Mouse (Mus musculus) hematopoietic stem cell, adult 5-6 weeks (primary cell): ENCODE measurements around the gene Myo10. TPM values are rescaled to one million over a fixed set of nuclear protein-coding genes. Genes with fewer than 3 reads are reported as not detected.
A peak's percentile ranks its signal among the peaks of the same experiment; 100 is the strongest.

ENCODE experiments used
- ATAC-seq, 2 experiments: fragments of 125-278 bp in 1 of 2; replicated peaks in 1 of 2; 2 replicates each; pipeline ENCODE4 v1.8.0; 2016 to 2017; ENCODE audit warnings: inconsistent platforms in 2 of 2, mild to moderate bottlenecking in 2 of 2, moderate number of reproducible peaks in 2 of 2, low read depth in 1 of 2, moderate TSS enrichment in 1 of 2; ENCODE audit not compliant: low FRiP score in 2 of 2, poor library complexity in 2 of 2, severe bottlenecking in 2 of 2, insufficient read depth in 1 of 2, low TSS enrichment in 1 of 2
- total RNA-seq: library from RNA; stranded (forward); fragments of 172-1452, 232-1000 nt; gene quantifications from 2 replicates; pipeline ENCODE4 v1.2.3, GENCODE M21; 2017

Myo10 gene
- total RNA-seq, 1 experiment from 2014 or later, result 9.3 TPM

GRCm38 (mm10) chr15:25761049-25761448 is 138.7 kb downstream of the Myo10 start:
- ATAC-seq, result no peak

DNA sequence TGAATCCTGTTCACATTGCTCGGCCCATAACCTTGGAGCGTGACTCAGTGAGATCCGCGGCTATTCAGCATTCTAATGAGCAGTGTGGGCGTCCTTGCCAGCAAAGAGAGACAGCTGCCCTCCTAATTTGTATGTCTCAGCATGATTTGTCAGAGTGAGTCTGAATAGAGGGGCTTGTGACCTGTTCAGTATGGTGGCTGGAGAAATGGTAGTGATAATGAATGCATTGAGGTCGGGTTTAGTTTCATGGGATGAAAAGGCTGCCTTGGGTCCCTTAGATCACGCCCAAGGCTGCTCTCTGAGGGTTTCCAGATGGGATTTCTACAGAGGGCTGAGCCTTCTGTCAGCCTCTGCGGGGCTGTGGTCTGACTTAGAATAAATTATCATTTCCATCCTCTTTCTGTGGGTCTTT is 139.5 kb downstream of the Myo10 start:
- ATAC-seq, result no peak

GRCm38 (mm10) chr15:25762306-25762705 is 140.0 kb downstream of the Myo10 start:
- ATAC-seq, result no peak

DNA sequence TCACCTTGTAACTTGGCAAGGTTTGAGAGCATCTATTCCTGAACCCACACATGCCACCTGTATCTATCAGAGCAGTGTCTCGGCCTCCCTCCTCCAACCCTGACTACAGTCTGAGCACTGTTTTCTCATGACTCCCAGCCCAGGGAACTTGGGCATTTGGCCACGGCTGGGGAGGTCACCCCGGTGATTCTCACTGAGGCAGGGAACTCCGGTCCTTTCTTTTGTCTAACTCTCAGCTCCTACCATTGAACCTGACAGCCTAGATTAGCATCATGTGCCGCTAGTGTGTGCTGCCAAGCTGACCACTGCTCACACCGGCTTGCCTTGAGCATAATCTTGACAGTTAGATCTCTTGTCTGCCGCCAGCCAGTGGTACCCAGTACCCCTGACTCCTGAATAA is 140.8 kb downstream of the Myo10 start:
- ATAC-seq, result no peak

DNA sequence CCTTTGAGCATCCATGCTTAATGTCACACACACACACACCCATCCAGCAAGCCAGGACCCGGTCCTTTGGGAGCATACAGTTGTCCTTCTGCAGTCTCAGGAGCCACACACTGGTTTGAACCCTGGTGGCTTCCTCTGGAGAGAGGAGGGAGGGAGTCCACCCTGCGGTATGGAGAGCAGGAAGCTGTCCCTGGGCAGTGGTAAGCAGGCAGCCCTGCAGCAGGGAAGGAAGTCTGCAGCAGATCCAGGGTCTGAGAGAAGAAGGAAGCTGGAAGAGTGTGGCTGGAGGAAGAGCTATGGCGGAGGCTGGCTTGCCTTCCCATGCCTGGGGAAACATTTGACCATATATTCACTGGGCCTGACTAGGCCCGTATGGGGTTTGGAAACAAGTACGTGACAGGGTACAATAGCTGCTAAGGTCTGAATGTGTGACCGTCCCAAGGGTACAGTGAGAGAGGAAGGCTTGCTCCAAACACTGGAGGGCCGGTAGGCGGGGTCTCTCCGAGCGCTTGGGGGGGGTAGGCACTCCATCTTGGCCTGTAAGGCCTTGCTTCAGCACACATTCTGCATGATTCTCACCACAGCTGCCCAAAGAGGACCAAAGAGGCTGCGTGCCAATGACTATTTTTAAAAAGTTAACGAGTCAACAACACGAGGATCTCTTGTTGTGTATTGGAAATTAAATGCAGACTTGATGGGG is 142.5 kb downstream of the Myo10 start:
- peak; percentile 77 to 79 for ATAC-seq

GRCm38 (mm10) chr15:25767777-25768176 is 145.5 kb downstream of the Myo10 start:
- no peak for ATAC-seq

- no peak for ATAC-seq
Measured at GRCm38 (mm10) chr15:25769524-25770255, 147.4 kb downstream of the Myo10 start.

- ATAC-seq, result no peak
Measured at GRCm38 (mm10) chr15:25771782-25772181, 149.5 kb downstream of the Myo10 start.

DNA sequence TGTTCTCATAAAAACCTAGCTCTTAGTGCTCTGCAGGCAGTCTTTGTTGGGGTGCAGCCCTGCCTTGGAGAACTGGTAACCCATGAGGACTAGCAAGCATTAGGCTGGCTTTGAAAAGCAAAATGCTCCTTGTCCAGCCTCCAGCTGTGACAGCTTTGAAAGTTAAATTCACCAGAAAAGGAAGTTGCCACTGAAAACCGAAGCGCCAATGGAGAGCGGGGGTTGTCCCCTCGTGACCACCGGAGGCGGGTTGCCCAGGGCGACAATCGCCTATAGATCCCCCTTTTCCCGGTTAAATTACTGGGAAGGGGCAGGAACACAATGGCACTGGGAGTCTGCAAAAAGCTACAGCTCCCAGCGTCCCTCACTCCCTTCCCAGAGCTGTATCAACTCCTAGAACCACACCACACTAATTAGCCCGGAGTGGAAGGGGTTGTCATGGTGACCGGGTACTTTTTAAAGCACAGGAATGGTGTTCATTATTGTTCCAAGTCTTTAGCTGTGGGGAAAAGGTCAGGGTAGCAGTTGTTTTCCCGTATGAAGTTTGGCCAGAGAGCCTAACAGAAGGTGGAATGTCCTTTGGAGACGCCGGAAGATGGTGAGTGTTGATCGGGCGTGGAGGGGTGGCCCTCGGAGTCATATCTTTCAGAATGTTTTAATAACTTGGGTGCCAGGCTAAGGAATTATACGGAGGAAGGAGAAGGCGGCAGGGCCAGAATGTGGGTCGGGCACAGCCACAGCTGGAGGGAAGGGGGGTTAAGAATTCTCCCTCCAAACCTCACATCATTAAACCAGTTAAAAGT is 151.6 kb downstream of the Myo10 start:
- ATAC-seq, result peak; percentile 87 to 90

DNA sequence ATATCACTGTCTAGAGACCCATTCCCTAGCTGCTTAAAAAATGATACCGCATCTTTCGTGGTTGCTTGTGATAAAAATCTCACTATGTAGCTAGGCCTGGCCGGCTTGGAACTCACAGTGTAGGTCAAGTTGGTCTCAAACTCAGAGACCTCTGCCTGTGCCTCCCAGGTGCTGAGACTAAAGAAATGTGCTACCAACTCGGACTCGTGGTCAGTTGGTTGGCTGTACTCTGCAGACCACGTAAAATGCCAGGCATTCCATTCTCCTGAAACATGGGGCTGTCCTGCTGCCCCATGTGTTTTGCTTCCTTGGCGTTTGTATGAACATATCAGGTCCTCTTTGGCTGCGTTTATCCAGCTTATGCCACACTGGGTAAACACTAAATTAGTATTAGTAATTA is 156.6 kb downstream of the Myo10 start:
- ATAC-seq, result no peak

- no peak for ATAC-seq
Measured at GRCm38 (mm10) chr15:25779522-25780191, 157.3 kb downstream of the Myo10 start.

GRCm38 (mm10) chr15:25781053-25781452 is 158.7 kb downstream of the Myo10 start:
- no peak for ATAC-seq

DNA sequence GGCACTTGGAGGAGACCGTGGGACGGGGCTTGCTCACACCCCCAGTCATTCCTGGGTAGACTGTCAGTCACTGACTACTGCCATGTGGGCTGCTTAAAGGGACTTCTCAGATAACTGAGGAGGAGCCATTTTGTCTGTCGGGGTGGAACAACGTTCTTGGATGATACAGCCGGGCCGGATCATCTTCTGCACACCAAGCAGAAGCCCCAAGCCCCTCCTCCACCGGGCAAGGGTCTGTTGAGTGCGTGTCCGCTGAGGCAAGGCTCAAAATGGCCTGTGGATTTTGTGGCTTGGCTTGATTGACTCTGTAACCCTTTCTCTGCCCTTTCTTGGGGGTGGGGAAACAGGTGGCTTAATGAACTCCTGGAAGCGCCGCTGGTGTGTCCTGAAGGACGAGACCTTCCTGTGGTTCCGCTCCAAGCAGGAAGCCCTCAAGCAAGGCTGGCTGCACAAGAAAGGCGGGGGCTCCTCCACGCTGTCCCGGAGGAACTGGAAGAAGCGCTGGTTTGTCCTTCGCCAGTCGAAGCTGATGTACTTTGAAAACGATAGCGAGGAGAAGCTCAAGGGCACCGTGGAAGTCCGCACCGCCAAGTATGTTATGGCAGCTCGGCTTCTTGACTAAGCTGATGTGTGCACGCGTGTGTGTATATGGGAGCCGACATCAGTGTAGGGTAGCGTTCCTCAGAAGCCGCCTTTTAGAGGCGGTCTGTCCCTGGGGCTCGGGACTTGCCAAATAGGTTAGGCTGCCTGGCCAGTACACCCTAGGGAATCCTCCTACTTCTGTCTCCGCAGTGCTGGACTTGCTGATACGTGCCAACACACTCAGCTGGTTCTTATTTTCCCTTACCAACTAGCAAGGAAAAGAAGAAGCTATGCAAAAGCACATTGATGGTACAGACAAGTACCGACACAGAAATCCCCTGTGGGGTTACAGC is 163.4 kb downstream of the Myo10 start:
- ATAC-seq, result no peak

GRCm38 (mm10) chr15:25787406-25787805 is 165.1 kb downstream of the Myo10 start:
- no peak for ATAC-seq

DNA sequence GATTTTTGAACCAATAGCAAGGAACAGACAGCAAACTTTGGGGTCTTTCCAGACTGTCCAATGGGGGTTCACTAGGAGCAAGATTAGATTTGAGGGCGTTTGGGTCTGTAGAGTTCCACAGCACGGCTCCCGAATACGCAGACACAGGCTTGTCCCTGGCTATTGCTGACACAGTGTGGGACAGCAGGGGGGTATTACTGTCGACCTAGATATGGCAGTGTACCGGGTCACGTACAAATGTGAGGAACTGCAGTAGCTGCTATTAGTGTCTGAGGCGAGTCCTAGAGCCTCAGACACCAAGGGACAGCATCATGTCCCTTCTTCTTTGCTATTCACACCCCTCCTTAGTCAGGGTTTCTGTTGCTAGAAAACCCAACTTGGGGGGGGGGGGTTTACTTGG is 165.6 kb downstream of the Myo10 start:
- ATAC-seq, result no peak

GRCm38 (mm10) chr15:25788565-25788964 is 166.2 kb downstream of the Myo10 start:
- ATAC-seq, result no peak

DNA sequence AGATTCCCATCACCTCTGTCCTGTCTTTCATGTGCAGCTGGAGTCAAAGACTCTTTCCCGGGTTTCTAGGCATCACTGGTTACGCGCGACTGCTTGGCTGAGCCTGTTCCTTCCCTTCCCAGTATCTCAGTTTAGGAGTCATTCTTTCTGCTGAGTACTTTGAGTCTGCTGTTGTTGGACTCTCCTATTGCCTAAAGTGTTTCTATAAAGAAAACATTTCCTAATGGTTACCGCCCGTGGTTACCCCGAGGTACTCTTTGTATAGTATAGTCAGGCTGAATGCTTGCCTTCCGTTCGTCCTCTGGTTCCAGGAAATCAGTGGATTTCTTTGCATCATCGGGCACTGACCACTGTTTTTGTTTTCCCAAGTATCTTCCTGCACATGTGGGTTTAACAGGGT is 166.9 kb downstream of the Myo10 start:
- ATAC-seq, result no peak
